Mouse (Mus musculus) adrenal gland, postnatal 25 days (tissue): Measurements from ENCODE around the gene Tat. TPM values are rescaled to one million over a fixed set of nuclear protein-coding genes. Genes with fewer than 3 reads are reported as not detected.

ENCODE experiments used
- DNase-seq: peaks from one replicate; pipeline ENCODE4 v3.0.0; 2021; ENCODE audit warnings: mixed read lengths
- total RNA-seq: library from RNA; stranded (reverse); gene quantifications from 2 replicates; pipeline ENCODE4 v1.2.3, GENCODE M21; 2021

Gene Tat
- total RNA-seq, 1 experiment from 2014 or later, result not detected

- no peak for DNase-seq
These were observed 50.3 kb downstream of the Tat start for GRCm38 (mm10) chr8:110040509-110040908.

Other genes with a start within 250 kb of the Tat start
- gene Ap1g1, start 211.9 kb upstream of the Tat start, total RNA-seq, result 91.7 and 93.1 TPM in 2 replicates
- gene Phlpp2, start 121.9 kb upstream of the Tat start, total RNA-seq, result 10.0 and 11.0 TPM in 2 replicates
- not detected in 2 replicates for gene Marveld3, start 28.2 kb upstream of the Tat start, total RNA-seq
- 0.27 and 0.62 TPM in 2 replicates for gene Chst4, start 49.3 kb downstream of the Tat start, total RNA-seq
- gene Zfp612, start 89.3 kb downstream of the Tat start, total RNA-seq, result 9.0 and 10.0 TPM in 2 replicates
- not detected in 2 replicates for gene Gm21964, start 110.8 kb downstream of the Tat start, total RNA-seq
- not detected in 2 replicates for gene Gm17720, start 112.3 kb downstream of the Tat start, total RNA-seq
- gene Calb2, start 177.8 kb downstream of the Tat start, total RNA-seq, result 0.52 TPM in 1 of 2 replicates, not detected in the other
- gene Cmtr2, start 225.2 kb downstream of the Tat start, total RNA-seq, result 8.6 and 9.6 TPM in 2 replicates